Mouse (Mus musculus) gastrocnemius, adult 8-10 months (tissue): ENCODE results near the gene Shisal1. TPM values are rescaled to one million over a fixed set of nuclear protein-coding genes. Genes with fewer than 3 reads are reported as not detected.

Source experiments
- DNase-seq, 2 experiments: peaks; one replicate each; pipeline ENCODE4 v3.0.0; 2022; ENCODE audit warnings: low spot score in 2 of 2
- total RNA-seq, 4 experiments: library from RNA; stranded (reverse); gene quantifications; 2 replicates each; pipeline ENCODE4 v1.2.4; 2022

Gene Shisal1
- total RNA-seq, 4 experiments from 2014 or later = 0.31 to 1.1 (median 0.76) TPM

DNA sequence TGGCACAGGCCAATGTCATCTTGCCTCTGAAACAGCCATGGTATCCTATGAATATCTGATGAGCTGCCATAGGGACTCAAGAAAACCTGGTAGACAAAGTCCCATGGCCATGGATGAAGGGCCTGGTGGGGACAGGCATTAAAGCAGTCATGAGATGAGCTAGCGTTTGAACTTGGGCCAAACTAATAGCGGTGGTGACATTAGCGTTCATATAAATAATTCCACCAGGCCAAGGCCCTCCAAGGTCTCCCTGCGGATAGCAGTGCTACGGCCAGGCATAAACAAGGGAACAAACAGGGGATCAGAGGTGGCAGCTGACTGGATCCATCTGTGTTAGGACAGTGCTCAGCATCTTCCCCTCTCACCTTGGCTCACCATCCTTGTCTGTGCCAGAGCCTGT, 21.2 kb downstream of the Shisal1 start:
- DNase-seq = no peak

DNA sequence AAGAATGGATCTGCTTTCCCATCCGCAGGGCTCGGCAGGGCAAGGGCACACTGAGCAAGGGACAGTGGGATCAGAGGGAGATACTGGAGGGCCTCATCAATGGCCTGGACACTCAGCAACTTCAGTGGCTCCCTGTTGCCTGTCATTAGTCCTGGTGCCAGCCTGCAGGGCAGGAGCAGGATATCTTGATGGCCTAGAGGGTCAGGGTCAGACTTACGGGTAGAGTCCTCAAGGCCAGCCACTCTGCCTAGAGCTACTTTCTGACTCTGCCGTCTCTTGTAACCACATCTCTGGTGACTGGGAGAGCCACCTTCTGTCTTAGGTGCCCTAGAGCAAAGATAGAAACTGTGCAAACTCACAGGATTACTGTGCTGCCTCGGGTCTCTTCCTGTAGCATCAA, 23.1 kb downstream of the Shisal1 start:
- no peak for DNase-seq

DNA sequence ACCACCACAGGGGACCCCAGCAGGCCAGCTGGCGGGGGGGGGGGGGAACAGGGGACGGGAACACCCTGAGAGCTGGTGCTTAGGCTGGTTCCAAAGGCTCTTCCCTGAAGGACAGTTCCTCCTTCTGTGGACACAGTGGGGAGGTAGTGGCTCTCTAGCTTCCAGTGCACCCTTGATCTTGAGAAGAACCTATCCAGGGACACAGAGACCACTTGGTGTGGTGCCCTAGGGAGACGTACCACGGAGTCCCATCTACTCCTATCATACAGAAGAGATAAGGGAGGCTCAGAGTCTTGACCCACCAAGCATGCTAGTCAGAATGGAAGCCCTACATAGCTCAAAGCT, 28.7 kb downstream of the Shisal1 start:
- DNase-seq = no peak

DNA sequence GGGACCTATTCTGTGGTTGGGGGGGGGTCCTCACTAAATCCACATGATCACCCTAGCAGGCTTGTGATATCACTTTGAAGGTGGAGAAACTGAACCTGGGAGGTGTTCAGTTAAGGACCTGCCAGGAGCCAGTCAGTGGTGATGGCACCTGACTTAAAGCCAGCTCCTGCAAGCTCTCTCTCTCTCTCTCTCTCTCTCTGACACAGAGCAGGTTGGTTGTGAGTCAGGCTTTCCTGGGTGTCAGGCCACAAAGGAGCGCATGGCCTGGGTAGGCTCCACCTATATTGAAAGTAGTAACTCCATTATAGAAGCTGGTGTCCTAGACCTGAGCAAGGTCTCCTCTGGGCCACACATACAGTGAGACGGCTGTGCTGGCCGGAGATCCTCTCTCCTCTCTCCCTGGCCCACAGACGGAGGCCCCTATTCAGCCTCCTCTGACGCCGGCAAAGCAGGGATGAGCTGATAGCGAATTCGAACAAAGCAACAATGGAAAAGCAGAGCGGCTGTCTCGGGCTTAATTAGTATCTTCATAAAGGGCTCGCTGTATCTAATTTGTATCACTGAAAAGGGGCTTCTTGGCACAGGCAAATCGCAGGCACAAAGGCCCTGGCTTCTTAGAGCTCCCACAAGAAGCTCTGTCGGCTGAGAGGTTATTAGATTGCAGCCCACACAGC, 29.2 kb downstream of the Shisal1 start:
- no peak for DNase-seq

DNA sequence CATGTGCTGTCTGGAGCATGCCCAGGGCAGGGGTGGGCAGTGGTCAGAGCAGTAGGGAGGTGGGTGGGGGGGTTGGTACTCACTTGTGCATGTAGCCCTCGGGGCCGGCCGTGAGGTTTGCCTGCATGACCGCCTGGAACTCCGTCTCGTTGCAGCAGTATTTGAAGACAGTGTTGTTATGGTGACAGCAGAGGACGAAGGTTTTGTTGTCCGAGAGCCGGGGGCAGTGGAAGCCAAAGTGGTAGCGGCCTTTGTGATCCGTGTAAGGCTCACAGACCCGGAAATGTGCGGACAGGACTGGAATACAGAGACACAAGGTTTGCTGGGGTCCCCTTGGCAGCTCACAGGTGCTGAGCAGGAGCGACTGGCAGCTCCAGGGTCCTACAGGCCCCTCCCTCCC, 29.9 kb downstream of the Shisal1 start:
- no peak for DNase-seq

DNA sequence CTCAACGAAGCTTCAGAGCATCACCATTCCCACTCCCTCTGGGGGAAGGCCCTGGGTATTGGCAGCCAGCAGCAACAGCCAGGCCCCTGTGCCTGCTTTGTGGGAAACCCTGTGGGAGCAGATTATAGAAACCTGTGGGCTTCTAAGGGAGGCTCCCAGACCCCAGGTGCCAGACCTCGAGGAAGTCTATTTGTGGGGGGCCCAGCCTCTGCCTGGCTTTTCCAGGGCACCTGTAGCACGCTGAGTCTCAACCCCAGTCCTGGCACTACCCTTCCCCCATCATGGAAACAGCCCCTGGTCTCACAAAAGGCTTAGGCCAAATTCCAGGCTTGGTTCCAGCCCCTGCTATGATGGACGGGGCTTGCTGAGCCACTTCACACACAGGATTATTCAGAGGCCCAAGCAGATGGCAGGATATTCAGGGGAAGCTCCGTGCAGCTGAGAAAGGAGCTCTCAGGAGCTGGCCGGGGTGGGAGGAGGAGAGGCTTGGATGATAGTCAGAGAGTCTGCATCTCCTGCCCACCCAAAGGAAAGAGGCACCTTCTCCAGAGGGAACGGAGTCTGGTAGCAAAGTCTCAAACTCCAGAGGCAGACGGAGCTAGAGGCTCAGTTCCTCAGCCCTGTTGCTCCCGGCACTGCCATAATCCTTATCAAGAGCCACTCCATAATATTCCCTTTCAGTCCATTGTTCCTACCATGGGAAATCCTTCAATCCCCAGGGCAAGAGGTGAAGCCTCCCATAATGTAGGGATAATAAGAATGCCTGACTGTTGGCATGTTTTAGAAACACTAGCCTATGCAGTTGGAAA, 32.7 kb downstream of the Shisal1 start:
- DNase-seq = no peak

DNA sequence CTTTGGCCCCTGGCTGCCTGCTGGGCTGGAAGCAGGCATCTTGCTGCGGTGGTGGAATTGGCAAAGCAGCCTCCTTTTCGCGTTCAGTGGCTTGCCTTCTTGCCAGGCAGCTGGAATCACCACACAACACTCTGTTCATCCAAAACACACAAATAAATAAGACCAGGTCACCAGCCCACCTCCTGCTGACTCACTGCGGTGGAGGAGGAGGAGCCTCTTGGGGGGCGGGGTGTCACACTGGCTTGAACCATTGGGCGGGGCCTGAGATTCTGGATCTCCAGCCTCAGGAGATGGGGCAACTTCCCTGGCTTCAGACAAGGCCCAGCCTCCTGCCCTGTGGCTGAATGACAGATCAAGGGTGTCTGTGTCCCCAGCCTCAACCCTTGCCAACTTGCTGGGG, 34.5 kb downstream of the Shisal1 start:
- peak; percentile 71 to 75 for DNase-seq

DNA sequence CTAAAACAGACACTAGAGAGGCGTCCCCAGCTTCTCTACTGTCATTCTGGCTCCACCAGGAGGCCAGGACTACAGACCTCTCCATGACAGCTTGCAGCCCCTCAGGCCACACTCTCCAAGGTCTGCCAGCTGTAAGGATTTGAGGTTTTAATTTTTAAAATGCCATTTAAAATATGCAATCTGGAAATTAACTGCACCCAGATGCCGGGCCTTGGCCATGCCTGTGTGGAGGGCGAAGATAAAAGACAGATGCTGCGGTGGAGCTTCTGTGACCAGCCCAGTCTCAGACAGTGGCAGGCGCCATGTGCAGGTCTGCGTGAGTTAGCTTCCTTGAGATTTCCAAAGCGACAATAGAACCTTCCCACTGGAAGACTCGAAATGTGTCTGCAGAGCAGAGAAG, 36.8 kb downstream of the Shisal1 start:
- no peak for DNase-seq

DNA sequence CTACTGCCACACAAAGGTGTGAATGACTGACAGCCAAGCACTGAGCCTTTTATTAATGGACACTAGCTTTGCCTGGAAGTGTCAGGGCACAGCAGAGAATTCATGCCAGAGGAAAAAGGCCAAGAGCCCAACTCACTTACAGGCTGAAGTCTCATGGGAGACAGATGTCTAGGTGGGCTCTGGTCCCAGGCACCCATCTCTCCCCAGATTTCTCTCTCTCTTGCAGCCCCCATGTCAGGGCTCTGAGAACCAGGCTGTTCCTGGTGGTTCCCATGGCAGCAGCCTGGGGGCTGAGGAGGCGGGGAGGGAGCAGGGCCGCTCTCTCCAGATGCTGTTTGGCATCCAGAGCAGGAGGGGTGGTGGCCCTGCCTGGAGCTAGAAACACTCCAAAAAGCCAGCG, 38.3 kb downstream of the Shisal1 start:
- no peak for DNase-seq

DNA sequence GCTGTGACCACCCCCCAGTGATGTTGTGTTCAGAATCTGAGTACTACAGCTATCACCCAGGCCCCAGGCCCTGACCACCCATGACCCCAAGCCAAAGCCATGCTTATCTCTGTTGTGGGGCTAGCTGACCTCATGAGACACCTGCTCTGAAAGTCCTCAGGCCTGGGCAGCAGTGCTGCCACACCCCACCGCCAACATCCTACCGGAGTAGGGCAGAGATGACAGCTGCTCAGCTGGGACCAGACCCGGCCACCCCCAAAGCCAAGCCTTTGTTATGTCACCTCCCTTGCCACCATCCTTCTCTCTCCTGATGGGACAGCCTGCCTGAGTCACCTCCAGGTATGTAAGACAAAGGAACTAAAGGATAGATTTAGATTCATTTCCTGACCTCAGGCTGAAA, 41.1 kb downstream of the Shisal1 start:
- no peak for DNase-seq

DNA sequence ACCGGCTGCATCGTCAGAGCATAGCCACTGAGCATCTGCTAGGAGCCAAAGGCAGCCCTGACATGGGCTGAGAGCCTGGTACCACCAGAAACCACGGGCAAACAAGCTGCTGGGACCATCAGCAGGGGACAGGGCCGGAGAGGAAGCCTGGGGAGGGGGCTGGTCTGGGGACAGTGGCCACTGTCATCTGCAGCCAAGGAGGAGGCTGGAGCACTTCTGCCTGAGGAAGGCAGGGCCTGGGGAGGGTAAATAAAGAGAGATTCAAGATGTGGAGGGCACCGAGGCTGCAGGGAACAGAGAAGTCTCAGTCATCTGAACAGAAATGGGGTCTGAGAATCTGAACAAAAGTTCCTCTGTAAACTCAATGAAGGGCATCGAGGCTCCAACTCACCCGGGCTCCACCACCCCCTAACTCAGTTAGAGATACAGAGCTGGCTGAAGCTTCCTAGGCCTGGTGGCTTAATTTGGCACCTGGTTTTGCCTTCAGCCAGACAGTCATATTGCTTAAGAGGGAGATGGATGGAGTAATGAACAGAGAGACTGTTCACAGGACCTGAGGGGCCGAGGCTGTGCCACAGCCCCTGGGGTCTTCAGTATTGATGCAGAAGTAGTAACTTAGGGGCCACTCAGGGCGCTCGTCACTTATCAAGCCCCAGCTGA, 43.3 kb downstream of the Shisal1 start:
- no peak for DNase-seq

DNA sequence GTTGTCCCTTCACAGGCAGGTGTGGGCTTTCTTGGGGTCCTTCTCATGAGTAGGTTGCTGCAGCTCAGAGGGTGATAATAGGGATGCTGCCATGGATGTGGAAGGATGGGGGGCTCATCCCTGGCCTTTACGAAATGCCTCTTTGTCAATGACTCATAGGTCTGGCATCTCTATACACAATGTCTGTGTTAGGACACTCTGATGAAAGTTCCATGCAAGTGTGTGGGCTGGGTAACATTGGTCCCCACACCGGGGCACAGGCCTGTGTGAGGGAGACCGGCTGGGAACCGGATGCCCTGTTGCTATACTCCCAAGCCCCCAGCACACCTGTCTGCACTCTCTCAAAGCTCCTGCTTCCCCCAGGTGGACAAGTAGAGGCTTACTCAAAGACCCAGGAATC, 48.3 kb downstream of the Shisal1 start:
- DNase-seq = no peak

DNA sequence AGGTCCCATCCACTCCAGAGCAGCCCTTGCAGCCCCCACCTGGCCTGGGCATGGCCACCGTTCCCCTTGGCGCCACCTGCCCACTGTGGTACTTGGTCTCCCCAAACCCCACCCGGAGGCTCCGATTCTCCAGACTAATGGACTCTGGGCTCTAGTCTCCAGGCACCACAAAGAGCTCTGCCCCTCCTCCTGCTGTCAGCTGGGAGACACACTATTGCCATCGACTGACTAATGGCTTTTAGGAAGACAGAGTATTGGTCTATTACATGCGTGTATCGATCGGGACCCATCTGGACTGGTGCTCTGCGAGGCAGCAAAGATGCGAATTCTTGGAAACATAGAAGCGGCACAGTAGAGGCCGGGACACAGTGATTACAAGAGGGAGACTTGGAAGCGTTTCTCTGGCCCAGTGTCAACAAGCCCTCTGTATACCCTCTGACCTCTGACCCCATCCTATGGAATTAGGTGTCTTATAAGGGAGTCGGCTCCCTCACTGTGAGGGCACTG, 49.2 kb downstream of the Shisal1 start:
- DNase-seq = no peak

DNA sequence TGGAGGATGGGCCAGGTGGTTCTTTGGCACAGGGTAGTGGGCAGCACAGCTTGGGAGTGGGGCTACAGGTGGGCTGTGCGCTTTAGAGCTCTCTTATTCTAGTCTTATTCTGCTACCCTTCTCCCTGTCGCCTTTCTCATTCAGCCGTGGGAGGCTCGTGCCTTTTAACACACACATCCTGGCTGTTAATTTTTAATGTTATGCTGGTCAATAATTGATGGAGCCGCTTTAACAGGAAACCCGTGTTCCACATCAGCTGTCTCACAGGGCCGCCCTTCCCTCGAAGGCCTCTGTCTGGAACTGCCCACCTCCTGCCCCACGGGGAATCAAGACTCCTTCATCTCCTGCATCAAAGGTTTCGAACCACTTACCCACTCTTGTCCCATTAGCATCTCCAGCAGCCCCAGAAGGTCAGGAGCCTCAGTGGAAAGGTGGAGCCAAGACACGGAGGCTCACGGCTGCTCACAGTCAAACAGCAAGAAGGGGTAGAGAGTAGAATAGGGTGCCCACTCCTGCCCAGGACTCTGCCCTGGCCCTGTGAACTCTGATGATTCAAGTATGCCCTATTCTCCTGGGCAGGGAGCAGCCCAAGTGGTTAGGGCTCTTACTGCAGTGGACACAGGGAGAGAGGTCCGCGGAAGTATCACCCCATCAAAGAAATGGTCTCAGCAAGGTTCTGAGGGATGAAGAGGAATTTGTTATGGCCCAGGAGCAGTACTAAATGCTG, 51.4 kb downstream of the Shisal1 start:
- DNase-seq = no peak

DNA sequence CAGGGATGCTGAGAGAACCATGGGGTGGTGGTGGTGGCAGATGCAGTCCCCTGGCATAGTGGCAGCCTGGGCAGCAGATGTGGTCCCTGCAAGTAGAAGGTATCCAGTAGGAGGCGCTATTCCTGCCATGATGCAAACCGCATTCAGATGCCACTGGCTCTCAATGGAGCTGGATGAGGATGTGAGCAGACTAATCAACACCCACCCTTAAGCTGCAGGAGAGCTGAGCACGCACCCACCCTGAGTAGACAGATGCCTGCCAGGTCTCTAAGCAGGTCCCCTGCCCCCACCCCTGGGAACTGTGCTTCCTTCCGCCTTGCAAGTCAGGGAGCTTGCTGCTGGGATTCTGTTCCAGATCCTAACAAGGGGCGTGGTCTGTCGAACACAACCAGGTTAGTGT, 53.6 kb downstream of the Shisal1 start:
- no peak for DNase-seq

DNA sequence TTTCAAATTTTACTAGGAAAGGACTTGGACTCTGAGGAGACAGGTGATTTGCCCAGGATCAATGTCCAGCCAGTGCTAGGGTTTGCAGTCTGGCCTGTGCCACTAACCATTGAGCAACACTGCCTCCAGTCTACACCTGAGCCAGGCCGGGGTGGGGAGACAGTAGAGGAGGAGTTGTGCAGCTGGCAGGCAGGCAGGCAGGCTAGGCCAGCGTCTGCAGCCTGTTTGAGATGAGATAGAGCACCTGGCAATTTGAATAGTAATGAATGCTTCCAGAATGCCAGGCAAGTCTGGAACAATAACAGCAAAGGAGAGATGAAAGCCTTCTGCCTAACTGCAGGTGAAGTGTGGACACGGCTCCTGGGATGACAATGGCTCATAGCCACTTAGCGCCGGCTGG, 54.1 kb downstream of the Shisal1 start:
- no peak for DNase-seq

DNA sequence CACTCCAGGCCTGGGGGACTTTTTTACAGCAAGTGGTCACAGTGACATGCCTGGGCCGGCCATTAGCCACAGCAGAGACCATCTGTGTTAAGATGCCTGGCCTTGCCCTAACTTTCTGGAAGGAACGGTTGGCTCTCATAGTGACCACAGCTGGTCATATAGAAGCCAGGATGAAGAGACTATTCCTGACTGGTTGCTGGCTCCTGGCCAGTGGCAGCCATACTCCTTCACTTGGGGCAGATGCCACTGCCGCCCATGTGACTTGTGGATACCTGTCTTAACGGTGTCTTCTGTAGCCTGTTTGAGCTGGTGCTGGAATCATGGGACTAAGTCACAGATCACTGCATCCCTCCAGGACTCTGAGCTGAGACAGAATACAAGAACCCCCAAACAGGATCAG, 54.8 kb downstream of the Shisal1 start:
- no peak for DNase-seq

DNA sequence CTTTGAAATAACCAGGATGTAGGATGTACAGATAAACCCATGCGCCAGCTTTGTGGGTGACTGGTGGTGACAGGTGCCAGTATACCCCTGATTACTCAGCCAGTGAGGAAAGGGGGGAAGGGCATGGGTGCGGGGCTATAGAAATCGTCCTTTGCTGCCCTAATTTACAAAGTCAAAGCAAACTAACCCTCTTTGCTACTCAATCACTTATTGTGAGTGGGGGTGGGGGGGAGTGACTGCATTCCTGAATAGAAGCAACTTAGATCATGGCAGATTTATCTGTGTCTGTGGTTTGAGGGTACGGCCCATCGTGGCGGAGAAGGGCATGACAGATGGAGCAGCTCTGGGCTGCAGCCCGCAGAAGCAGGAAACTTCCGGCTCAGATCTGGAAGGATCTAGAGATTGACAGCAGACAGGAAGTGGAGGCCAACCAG, 58.2 kb downstream of the Shisal1 start:
- no peak for DNase-seq

DNA sequence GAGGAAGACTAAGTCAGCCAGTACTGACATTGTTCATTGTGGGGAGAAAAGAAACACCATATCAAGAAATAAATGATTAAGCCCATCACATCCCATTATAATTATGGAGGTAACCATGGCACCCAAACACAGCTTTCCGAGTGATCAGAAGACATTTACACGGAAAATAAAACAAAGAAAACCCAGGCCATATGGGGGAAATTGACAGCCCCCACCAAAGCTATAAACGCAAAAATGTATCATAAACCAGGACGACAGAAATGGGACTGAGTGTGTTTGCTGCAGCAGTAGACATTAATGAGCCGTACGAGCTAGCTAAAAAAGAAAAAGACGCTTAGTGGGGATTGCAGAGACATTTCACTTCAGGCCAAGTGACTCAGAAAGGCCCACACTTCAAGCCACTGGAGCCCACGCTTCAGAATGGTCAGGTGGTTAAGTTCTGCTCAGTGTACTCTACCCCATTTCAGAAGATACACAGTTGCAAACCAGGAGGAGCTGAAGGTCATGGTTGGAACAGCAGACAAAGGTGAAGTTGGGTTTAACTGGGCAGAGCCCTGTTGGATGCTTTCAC, 60.8 kb downstream of the Shisal1 start:
- no peak for DNase-seq

DNA sequence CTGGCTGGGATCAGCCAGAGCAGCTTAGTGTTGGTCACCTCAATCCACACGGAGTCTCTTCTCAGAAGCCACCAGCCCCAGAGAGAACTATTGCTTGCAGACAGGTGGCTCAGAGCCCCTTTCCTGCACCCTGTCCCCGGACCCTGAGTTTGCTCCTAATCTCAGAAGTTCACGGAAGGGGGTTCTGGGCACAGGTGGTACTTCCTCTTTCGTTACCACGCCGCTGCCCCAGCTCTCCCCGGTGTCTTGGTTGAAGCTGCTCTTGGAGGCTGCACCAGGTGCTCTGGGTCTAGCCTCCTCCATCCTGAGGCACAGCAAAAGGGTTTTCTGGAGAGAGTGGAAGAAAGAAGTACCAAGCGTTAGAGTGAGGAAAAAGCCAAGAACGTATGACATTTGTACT, 62.8 kb downstream of the Shisal1 start:
- no peak for DNase-seq

DNA sequence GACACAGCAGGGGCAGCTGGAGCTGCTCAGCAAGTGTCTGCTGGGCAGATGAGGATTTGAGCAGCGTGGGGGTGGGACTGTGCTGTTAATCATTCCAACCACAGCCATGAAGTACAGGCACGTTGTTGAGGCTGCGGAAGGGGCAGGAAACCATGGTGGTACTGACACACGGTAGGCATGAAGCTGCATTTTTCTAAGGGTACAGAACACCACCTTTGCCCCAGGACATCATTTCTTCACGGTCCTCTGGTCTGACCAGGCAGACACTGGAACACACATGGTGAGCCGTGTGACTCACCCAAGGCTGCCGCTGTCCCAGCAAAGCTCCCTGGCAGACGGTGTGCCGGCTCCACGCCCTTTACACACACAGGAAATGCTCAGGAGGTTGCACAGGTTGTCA, 66.7 kb downstream of the Shisal1 start:
- DNase-seq = no peak
